Mouse (Mus musculus) frontal cortex, postnatal 36 days (tissue): ENCODE data around the gene Wdfy1.

Experiments used
- DNase-seq, 2 experiments: peaks; one replicate each; pipeline ENCODE4 v3.0.0; 2022; ENCODE audit warnings: low spot score in 2 of 2

Gene Wdfy1

DNA sequence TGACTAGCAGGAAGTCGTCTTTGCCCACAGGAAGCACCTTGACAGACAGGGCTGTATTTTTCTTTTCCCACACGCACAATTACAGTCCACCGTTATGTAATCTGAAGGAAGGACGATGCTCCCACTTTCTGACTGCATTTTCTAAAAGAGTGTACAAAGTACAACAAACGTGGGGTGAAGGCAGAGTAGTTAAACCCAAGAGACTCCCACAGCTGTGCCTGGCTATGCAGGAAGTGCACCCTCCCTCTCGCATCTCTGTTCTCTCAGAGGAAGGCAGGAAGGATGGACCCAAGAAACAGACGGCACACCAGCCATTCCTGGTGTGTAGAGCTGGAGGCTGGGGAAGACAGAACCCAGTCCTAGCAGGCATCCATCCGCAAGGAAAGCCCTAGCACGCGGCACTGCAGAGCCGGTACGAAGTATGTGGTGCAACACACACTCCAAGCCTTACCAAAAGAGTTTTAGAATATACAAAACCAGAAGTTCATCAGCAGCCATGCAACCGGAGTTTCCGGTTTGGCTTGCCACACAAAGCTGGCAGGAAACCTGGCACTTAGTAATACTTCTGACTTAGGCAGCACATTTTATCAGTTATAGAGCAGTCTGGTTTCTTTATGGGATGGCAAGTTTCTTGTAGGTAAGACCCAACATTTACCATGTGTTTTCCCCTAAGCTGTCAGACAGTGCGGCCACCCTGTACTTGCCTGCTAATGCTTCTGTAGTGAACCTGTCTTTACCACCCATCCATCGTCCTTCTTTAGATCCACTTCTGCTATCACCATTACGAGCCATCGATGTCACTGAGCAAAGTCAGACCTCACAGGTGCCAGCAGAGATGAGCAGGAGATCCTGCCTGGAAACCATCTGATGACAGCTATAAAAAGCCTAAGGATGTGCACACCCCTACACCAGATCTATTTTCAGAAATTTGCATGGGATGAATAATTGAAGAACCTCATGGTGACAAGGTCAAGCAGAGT lies 64.5 kb downstream of the Wdfy1 start:
- DNase-seq, result peak; percentile 41 to 49

DNA sequence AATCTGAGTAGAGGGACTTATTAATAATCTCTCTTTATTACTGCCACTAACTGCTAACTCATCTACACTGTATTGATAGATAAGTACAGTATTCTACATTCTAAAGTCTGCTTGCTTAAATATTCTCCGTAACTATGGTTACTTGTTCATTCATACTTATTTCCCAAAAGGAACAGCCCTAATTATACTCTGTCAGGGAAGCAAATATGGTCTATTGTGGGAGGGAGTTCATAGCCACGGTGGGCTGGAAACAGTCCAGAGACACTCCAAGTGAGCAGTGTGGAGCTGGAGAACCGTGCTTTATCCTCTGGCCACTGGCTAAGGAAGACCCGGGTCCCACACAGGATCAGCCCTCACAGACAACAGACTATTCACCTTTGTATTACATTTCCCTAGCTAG lies 65.3 kb downstream of the Wdfy1 start:
- DNase-seq, result no peak

DNA sequence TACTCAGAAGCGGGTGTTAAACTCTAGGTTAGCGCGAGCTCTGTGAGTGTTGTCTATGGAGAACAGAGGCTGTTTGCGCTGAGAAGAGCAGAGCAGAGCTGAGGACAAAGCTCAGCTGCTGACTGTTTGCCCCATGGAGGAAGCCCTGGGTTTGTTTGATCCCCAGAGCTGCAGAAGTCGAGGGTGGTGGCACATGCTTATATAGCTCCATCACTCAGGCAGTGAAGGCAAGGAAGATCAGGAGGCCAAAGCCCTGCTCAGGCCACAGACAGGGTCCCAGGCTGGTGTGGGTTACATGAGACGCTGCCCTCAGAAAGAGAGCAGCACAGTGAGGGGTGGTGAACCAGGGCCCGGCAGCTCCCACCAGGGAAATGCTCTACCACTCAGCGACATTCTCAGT lies 65.7 kb downstream of the Wdfy1 start:
- no peak for DNase-seq

DNA sequence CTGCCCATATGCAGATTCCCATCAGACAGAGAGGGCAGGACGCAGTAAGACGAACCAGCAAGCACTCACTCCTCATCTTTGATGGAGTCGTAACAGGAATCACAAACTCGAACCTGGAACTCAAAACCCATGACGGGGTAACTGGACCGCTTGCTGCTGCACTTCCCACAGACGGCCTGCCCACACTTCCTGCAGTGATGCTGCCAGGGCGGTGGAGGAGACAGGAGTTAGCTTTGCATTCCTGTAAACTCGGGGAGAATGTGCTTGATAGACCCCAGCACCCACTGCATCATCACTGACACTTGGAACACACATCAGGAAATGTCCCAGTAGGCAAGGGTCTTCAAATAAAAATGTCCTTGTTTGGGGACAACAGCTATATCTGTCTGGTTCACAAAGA lies 68.6 kb downstream of the Wdfy1 start:
- peak in 1 of 2 experiments; percentile 33 for DNase-seq

DNA sequence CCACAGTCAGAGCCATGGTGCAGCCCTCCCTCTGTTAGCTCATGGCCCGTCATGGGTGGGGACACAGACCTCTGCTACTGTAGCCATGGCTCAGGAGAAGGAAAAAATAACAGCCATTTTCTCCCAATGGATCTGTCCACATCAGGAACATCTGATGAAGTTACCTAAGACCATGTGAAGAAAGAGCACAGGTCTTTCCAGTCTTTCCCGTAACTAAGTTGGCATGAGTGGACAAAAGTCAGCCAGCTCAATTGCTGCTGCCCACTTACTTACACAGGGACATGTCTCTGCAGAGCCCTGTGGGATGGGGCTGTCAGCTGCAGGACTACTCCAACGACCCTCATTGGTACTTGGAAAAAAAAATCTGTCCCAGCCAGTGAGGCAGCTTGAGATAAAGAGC lies 69.2 kb downstream of the Wdfy1 start:
- DNase-seq, result no peak

DNA sequence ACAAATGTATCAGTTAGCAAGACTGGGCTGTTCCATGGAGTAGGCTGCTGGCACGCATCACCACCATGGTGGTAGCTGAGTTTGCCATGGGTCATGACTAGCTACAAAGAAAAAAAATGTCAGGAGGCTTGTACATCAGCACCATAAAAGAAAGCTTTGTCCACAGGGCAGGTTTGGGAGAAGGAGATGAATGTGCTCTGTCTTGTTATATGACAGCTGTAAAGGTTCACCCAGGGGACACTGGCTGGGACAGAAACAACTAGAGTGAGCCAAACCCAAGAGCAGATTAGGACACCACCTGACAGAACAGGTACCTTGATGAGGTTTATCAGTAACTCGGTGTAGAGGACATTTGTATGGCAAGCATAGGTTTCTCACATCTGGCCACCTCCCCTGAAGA lies 71.3 kb downstream of the Wdfy1 start:
- DNase-seq, result no peak

DNA sequence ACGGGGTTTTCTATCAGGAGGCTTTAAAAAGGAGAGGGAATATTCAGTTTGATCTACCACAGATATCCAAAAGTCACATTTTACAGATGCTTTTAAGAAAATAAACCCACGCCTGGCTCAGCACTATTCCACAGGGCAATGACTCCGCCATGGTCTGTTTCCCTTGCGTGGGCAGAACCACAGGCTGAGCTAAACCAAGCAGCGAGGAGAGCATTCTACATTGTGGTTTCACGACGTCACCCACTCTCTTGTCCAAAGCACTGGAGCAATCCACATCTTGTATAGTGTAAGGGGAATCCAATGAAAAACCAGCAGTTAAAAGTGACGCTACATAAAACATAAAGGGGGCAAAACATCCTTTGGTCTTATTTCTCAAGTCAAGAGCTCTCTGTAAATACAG lies 72.4 kb downstream of the Wdfy1 start:
- no peak for DNase-seq

DNA sequence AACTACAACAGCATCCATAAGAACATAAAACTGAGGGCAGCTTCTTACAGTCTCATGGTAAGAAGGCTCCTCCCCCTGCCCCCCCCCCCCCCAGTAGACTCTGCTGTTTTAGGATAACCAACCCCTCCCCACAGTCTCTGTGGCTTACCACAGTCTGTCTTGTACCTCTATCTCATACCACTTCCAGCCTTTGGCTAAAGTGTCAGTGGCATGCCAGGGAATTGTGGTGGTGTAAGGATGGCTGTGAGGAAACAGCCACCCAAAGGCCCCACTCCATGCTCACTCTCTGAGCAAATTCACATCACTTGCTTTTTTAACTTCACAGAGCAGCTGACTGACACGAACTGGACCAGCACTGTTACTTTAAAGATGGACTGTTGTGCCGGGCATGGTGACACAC lies 77.4 kb downstream of the Wdfy1 start:
- no peak for DNase-seq

DNA sequence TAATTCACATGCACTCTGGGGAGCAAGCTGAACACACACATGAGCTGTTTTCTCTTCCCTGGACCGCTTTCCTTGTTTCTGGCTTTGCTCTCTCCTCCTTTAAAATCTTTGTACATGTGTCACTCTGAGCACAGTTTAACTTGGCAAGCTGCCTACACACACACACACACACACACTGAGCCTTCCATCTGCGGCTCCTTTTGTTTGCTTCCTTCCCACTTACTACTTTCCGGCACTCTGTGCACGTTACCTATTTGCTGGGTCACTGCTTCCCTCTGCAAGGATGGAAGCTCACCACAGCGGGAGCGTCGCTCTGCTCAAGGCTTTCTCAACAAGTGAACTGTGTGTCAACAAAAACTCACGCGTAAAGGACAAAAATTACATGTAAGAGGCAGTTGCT lies 78.6 kb downstream of the Wdfy1 start:
- peak in 1 of 2 experiments; percentile 46 for DNase-seq

DNA sequence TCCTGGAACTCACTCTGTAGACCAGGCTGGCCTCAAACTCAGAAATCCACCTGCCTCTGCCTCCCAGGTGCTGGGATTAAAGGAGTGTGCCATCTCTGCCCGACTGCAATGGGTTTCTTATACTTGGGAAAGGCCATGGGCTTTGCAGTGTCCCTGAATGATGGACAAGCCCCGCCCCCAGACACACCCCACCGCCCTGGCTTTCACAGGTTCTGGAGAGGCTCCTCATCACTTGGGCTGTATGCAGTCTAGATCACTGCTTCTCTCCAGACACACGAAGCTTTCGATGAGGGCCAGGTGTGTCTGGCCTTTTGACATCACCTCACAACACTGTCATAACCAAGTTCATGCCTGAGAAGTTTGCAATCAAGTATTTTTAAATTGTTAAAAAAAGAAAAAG lies 79.0 kb downstream of the Wdfy1 start:
- no peak for DNase-seq

DNA sequence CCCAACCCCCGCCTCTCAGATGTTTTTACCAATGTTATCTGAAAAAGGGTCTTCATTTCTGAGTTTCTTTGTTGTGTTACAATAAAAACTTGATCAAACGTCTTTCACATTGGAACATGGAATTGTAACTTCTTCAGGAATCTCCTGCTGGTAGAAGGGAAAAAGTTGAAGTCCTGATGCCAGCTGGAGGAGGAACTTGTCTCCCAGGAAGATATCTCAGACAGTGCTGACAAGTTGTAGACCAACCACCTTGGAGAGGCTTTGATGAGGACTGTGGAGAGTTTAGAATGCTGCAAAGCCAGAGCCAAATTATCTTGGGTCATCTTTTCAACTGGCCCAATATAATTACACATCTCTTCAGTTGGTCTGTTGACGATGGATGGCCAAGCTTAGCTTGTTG lies 83.5 kb downstream of the Wdfy1 start:
- no peak for DNase-seq

DNA sequence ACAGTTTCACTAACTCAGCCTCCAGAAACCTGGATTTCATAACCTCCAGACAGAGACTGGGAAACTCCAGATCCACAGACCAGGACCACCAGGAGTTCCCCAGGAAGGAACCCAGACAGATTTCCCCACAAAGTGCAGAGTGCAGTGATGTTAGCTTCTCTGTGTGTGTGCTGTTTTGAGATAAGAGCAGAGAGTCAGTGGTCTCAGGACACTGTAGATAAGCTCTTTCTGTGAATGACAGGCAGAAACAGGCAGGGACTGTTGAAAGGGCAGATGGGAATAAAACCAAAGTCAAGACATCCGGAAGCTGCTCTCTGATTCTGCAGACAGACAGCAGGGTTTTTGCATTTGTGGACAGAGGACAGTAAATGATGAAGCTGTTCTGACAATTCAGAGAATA lies 88.7 kb downstream of the Wdfy1 start:
- no peak for DNase-seq

DNA sequence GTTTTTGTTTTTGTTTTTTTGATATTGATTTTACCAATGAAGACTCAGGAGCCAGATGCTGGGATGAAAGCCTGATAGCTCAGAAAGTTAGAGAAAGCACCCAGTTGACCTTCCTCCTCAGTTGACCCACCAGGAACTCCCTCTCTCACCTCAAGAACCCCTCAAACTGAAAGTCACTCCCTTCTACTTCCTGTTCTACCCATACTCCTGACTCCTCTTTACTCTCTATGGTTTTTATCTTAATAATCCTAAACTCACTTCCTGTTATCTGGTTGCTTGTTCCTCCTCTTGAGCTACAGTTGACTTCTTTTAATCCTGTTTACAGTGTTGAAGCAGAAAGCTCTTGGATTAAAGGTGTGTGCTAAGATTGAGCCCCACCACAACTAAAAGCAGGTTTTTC lies 91.9 kb downstream of the Wdfy1 start:
- no peak for DNase-seq

DNA sequence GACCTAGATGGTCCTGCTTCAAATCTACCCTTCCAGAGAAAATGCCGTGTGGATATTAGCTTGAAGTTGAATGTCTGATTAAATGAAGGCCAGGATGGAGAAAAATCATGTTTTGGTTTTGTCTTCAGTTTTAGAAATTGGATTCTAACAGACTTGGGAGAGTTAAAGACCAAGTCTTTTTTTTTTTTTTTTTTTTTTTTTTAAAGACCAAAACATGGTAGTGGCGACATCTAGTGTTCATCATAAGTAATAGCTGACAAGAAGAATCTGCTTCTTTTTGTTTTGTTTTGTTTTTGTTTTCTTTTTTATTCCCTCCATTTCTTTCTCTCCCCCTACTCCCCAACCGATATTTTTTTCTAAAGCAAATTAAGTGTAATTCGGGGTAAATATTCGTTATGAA lies 93.0 kb downstream of the Wdfy1 start:
- DNase-seq, result no peak

DNA sequence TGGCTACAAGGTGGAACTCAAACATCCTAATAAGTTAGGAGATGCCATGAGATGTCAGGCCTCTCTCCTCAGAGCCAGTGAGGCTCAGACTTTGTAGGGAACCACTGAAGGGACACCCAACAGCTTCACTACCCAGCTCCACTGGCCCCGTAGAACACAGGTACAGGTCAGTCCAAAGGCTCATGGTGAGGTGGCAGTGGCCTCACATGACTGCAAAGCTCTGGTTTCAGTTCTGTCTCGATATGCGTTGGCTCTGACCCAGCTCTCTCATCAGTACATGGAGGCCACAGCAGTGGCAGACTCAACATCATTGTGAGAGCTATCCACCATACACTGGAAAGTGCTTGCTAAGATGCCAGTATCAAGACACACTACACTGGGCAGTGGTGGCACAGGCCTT lies 95.2 kb downstream of the Wdfy1 start:
- DNase-seq, result no peak

DNA sequence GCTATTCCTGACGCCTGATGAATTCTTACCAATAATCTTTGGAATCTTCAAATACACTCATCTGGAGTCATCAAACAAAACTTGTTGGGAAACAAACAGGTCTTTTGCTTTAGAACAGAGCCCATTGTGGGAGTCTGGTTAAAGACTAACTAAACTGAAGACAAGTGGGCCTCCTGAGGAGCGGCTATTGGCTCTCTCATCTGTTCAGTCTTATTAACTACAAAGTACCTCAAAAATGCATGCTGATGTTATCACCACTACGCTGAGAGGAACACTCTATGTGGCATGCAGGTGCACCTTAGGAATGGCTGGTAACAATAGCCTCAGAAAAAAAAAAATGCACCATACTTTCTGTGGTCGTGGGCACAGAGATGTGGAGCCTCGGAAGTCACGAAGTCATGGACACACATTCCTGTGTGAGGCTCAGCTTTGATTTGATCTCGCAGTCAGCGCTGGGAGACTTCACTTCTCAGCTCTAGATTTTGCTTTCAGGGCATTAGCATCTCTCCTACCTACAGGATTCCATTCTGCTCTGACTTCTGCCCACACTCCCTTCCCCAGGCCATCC lies 97.7 kb downstream of the Wdfy1 start:
- no peak for DNase-seq

DNA sequence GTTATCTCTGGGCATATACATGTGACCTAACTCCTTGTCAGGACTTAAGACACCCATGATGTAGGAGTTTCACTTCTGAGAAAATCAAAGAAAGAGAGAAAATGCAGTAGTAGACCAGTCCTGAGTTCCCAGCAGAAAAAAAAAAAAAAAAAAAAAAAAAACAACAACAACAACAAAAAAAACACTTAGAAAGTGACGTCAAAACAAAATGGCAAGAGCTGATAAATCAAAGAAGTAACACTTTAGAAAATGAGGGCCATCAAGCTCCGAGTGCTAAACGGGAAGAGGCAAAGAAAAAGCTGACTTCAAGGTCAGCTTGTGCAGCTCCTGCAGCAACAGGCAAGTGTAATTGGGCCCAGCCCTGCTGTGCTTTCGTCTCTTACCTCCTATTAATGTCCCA lies 100.2 kb downstream of the Wdfy1 start:
- no peak for DNase-seq

DNA sequence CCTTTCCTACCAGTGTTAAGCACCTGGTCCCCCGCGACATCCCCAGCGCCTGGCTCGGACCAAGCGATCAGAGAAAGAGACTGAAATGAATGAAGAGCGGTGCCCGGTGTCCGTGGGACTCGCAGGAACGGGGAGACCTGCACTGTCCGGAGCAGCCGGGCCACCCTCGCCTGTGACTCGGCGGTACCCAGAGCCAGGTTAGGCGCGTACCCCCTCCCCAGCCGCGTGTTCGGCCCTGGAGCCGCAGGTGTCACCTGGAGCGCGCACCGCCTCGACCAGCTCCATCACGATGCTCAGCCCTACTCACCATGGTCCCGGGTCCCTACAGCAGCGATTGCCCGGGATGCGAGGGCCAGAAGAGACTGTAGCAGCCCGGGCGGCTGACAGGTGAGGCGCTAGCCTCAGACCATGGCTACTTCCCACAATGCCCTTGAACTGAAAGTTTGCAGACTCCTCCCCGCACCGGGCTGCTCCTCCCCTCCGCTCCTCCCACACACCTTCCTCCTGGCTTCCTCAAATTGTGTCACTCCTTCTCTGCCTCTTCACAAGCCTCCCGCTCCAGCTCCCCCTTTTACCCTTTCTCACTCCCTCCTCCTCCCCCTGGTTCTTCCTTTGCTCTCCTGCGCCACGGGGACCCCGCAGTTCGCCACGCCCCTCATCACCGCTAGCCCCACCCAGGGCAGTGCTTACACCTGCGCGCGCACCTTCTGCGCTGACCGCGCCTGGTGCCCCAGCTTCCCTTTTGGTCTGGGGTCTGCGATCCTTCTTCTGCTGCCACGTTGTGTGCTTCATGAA lies 104.2 kb downstream of the Wdfy1 start, which contains the start of gene Ap1s3:
Ap1s3 (minus strand) TSS at position 430 of the 795 bp plus-strand sequence.
- peak; percentile 45 to 50 for DNase-seq

DNA sequence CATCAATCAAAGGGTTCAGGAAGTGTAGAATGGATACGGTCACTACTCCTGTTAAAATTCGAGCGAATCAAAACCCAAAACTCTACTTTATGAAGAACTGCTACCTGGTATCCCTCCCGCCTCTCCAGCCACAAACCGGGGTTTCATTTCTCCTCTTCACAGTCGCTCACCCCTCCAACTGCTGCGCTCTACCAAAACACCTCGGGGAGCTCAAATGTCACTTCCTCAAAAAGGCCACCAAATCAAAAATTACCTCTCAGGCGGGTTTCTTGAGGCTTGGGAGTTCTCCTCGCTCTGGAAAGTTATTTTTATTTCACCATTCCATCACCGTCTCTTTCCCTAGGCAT lies 104.8 kb downstream of the Wdfy1 start:
- no peak for DNase-seq

DNA sequence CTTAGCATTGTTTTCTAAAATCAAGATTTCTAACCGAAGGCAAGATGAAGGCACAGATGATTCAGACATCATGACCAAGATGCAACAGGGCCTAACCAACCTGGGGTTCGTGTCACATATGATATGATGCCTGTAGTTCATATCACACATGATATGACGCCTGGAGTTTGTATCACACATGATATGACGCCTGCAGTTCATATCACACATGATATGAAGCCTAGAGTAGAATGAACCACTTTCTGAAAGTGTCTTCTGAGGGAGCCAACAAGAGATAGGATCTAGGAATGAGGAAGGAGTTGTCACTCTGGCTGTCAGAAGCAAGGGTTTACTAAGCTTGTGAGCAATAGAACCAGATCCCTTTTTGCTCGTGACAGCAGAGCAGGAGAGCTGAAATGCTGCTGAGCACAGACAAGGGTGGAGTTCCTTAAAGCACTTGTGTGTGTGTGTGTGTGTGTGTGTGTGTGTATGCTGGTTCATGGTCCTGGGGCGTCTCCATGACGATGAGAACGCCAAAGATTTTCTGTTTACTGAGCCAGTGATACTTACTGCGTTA lies 106.4 kb downstream of the Wdfy1 start:
- DNase-seq, result no peak

DNA sequence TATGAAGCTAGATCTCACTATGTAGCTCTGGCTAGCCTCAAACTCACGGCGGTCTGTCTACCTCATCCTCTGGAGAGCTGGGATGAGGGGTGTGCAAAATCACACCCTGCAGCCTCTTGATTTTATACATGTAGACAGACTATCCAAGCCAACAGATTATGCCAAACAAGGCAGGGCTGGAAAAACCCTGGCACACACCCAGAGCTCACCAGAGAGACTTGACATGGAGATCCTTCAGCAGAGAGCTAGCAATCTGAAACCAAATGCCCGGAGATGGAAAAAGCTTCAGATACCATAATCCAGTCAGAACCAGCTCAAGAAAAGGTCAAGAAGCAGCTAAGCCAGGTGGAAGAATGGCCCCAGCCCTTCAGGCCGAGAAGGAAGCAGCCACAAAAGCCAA lies 111.0 kb downstream of the Wdfy1 start:
- no peak for DNase-seq

DNA sequence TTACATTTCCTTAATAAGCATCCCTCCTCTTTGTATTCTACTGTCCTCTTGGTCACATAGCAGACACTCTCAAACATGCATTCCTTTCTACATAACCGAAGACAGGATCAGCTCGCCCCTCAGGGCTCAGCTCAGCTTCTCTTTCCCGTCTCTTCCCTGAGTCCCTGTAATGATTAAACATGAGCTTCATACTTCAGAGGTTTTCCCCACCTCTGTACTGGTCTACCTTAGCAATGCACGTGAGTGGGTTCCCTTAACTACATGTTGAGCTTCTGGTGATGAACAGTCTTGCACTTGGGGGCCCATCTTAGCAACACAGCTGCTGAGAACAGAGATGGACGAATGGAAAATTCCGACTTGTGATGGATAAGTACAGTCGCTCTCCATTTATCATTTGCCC lies 116.3 kb downstream of the Wdfy1 start:
- no peak for DNase-seq
